Mouse (Mus musculus) MEL (cell line): ENCODE data around the gene Mettl26. TPM values are rescaled to one million over a fixed set of nuclear protein-coding genes. Genes with fewer than 3 reads are reported as not detected.

Source experiments
- DNase-seq: peaks from one replicate; pipeline ENCODE4 v3.0.0; 2011; ENCODE audit warnings: low read depth, low spot score
- H3K27ac ChIP-seq: 2 replicates; pipeline ENCODE4 v1.5.1; 2012; ENCODE audit warnings: low read depth, mild to moderate bottlenecking, control low read depth, low read length, moderate library complexity; ENCODE audit not compliant: control insufficient read depth
- H3K27me3 ChIP-seq, 2 experiments: fragments of 150-350 bp in 1 of 2; sonication (generic) in 1 of 2; 2 replicates each; pipeline ENCODE4 v1.6.1; 2012; ENCODE audit warnings: low read length in 2 of 2, mild to moderate bottlenecking in 2 of 2, improper control_type of control experiment in 1 of 2, moderate library complexity in 1 of 2; ENCODE audit not compliant: insufficient read depth in 2 of 2, control insufficient read depth in 1 of 2
- H3K36me3 ChIP-seq, 2 experiments: 2 replicates each; pipeline ENCODE4 v1.6.1; 2012 to 2014; ENCODE audit warnings: low read length in 2 of 2, improper control_type of control experiment in 1 of 2, inconsistent platforms in 1 of 2, mild to moderate bottlenecking in 1 of 2; ENCODE audit not compliant: insufficient read depth in 2 of 2, control insufficient read depth in 1 of 2
- H3K4me1 ChIP-seq, 2 experiments: fragments of 150-350 bp in 1 of 2; sonication (generic) in 1 of 2; 2 replicates each; pipeline ENCODE4 v1.6.1; 2012; ENCODE audit warnings: low read length in 2 of 2, improper control_type of control experiment in 1 of 2, mild to moderate bottlenecking in 1 of 2; ENCODE audit not compliant: insufficient read depth in 2 of 2, control insufficient read depth in 1 of 2
- H3K4me3 ChIP-seq, 2 experiments: fragments of 150-350 bp in 1 of 2; sonication (generic) in 1 of 2; 2 replicates each; pipeline ENCODE4 v1.5.1; 2012; ENCODE audit warnings: low read depth in 2 of 2, low read length in 2 of 2, mild to moderate bottlenecking in 2 of 2, moderate library complexity in 2 of 2, control low read depth in 1 of 2, improper control_type of control experiment in 1 of 2; ENCODE audit not compliant: control insufficient read depth in 1 of 2, insufficient read depth in 1 of 2
- H3K79me2 ChIP-seq: 2 replicates; pipeline ENCODE4 v1.6.1; 2012; ENCODE audit warnings: mild to moderate bottlenecking, low read length, moderate library complexity; ENCODE audit not compliant: control insufficient read depth, poor library complexity, insufficient read depth
- H3K9ac ChIP-seq: 2 replicates; pipeline ENCODE4 v1.6.1; 2012; ENCODE audit warnings: low read depth, mild to moderate bottlenecking, control low read depth, low read length, moderate library complexity; ENCODE audit not compliant: control insufficient read depth, poor library complexity, severe bottlenecking
- H3K9me3 ChIP-seq: fragments of 150-350 bp; sonication (generic); replicated peaks from 2 replicates; pipeline ENCODE4 v1.6.1; 2012; ENCODE audit warnings: mild to moderate bottlenecking, low read length, improper control_type of control experiment, moderate library complexity; ENCODE audit not compliant: insufficient read depth
- BHLHE40 ChIP-seq: IDR thresholded peaks from 2 replicates; pipeline ENCODE4 v1.6.1; 2012; ENCODE audit warnings: low read depth, mild to moderate bottlenecking, inconsistent platforms, low read length, improper control_type of control experiment, borderline replicate concordance
- CHD1 ChIP-seq: IDR thresholded peaks from 2 replicates; pipeline ENCODE4 v1.6.1; 2012; ENCODE audit warnings: low read depth, mild to moderate bottlenecking, inconsistent platforms, low read length, improper control_type of control experiment
- CHD2 ChIP-seq: IDR thresholded peaks from 2 replicates; pipeline ENCODE4 v1.6.1; 2011; ENCODE audit warnings: low read length, improper control_type of control experiment
- CTCF ChIP-seq, 3 experiments: IDR thresholded peaks in 2 of 3; conservative IDR thresholded peaks in 1 of 3; 2 replicates each; pipeline ENCODE4 v1.5.1; 2011 to 2012; ENCODE audit warnings: low read length in 3 of 3, low read depth in 2 of 3, mild to moderate bottlenecking in 2 of 3, improper control_type of control experiment in 1 of 3, inconsistent platforms in 1 of 3, mixed read lengths in 1 of 3, moderate library complexity in 1 of 3; ENCODE audit not compliant: control insufficient read depth in 1 of 3, insufficient read depth in 1 of 3, poor library complexity in 1 of 3, severe bottlenecking in 1 of 3
- E2F4 ChIP-seq: IDR thresholded peaks from 2 replicates; pipeline ENCODE4 v1.6.1; 2011; ENCODE audit warnings: low read depth, low read length, improper control_type of control experiment, borderline replicate concordance
- ELF1 ChIP-seq: IDR thresholded peaks from 2 replicates; pipeline ENCODE4 v1.6.1; 2014; ENCODE audit warnings: low read depth, mild to moderate bottlenecking, inconsistent platforms, low read length, improper control_type of control experiment, moderate library complexity
- EP300 ChIP-seq, 2 experiments: IDR thresholded peaks; 2 replicates each; pipeline ENCODE4 v1.6.1; 2011; ENCODE audit warnings: improper control_type of control experiment in 2 of 2, low read length in 2 of 2, low read depth in 1 of 2, mild to moderate bottlenecking in 1 of 2
- ETS1 ChIP-seq: IDR thresholded peaks from 2 replicates; pipeline ENCODE4 v1.6.1; 2012; ENCODE audit warnings: low read depth, mild to moderate bottlenecking, inconsistent platforms, low read length, improper control_type of control experiment, moderate library complexity
- GABPA ChIP-seq: IDR thresholded peaks from 2 replicates; pipeline ENCODE4 v1.6.1; 2012; ENCODE audit warnings: low read depth, mild to moderate bottlenecking, inconsistent platforms, low read length, improper control_type of control experiment, moderate library complexity
- GATA1 ChIP-seq: IDR thresholded peaks from 2 replicates; pipeline ENCODE4 v1.6.1; 2011; ENCODE audit warnings: low read depth, low read length, improper control_type of control experiment
- HCFC1 ChIP-seq: IDR thresholded peaks from 2 replicates; pipeline ENCODE4 v1.6.1; 2012; ENCODE audit warnings: low read depth, mild to moderate bottlenecking, inconsistent platforms, low read length, improper control_type of control experiment, moderate library complexity
- JUND ChIP-seq: IDR thresholded peaks from 2 replicates; pipeline ENCODE4 v1.6.1; 2011; ENCODE audit warnings: low read depth, mild to moderate bottlenecking, improper control_type of control experiment, low read length
- KAT2A ChIP-seq: conservative IDR thresholded peaks from 2 replicates; pipeline ENCODE4 v1.6.1; 2012; ENCODE audit warnings: low read depth, low read length, improper control_type of control experiment, inconsistent platforms
- MAFK ChIP-seq: IDR thresholded peaks from 2 replicates; pipeline ENCODE4 v1.6.1; 2011; ENCODE audit warnings: low read depth, mild to moderate bottlenecking, low read length, improper control_type of control experiment, borderline replicate concordance
- MAX ChIP-seq: IDR thresholded peaks from 2 replicates; pipeline ENCODE4 v1.6.1; 2011; ENCODE audit warnings: low read length, improper control_type of control experiment
- MAZ ChIP-seq: IDR thresholded peaks from 2 replicates; pipeline ENCODE4 v1.6.1; 2012; ENCODE audit warnings: low read depth, mild to moderate bottlenecking, inconsistent platforms, low read length, improper control_type of control experiment
- MEF2A ChIP-seq: IDR thresholded peaks from 2 replicates; pipeline ENCODE4 v1.6.1; 2014; ENCODE audit warnings: low read depth, mild to moderate bottlenecking, inconsistent platforms, low read length, improper control_type of control experiment; ENCODE audit not compliant: poor library complexity, insufficient replicate concordance, severe bottlenecking; ENCODE audit errors: extremely low read depth
- MXI1 ChIP-seq: IDR thresholded peaks from 2 replicates; pipeline ENCODE4 v1.6.1; 2011; ENCODE audit warnings: mild to moderate bottlenecking, low read depth, low read length, improper control_type of control experiment
- MYB ChIP-seq: IDR thresholded peaks from 2 replicates; pipeline ENCODE4 v1.6.1; 2011; ENCODE audit warnings: mild to moderate bottlenecking, low read depth, low read length, improper control_type of control experiment
- NELFE ChIP-seq: IDR thresholded peaks from 2 replicates; pipeline ENCODE4 v1.6.1; 2011; ENCODE audit warnings: low read depth, low read length, improper control_type of control experiment
- NRF1 ChIP-seq: IDR thresholded peaks from 2 replicates; pipeline ENCODE4 v1.6.1; 2014; ENCODE audit warnings: low read depth, mild to moderate bottlenecking, inconsistent platforms, low read length, improper control_type of control experiment, moderate library complexity; ENCODE audit not compliant: poor library complexity, insufficient read depth, severe bottlenecking
- POLR2A ChIP-seq, 2 experiments: IDR thresholded peaks; 2 replicates each; pipeline ENCODE4 v1.6.1; 2011 to 2012; ENCODE audit warnings: low read length in 2 of 2, mild to moderate bottlenecking in 2 of 2, control low read depth in 1 of 2, improper control_type of control experiment in 1 of 2, low read depth in 1 of 2, moderate library complexity in 1 of 2; ENCODE audit not compliant: control insufficient read depth in 1 of 2, insufficient read depth in 1 of 2, poor library complexity in 1 of 2
- POLR2AphosphoS2 ChIP-seq: IDR thresholded peaks from 2 replicates; pipeline ENCODE4 v1.6.1; 2011; ENCODE audit warnings: low read length, improper control_type of control experiment
- POLR2AphosphoS5 ChIP-seq: IDR thresholded peaks from 2 replicates; pipeline ENCODE4 v1.6.1; 2012; ENCODE audit warnings: low read depth, borderline replicate concordance, mild to moderate bottlenecking, inconsistent platforms, low read length, moderate library complexity, mixed read lengths
- RAD21 ChIP-seq: IDR thresholded peaks from 2 replicates; pipeline ENCODE4 v1.6.1; 2011; ENCODE audit warnings: mild to moderate bottlenecking, low read depth, low read length, improper control_type of control experiment
- RCOR1 ChIP-seq: IDR thresholded peaks from 2 replicates; pipeline ENCODE4 v1.6.1; 2012; ENCODE audit warnings: low read depth, mild to moderate bottlenecking, inconsistent platforms, low read length, improper control_type of control experiment
- SIN3A ChIP-seq: IDR thresholded peaks from 2 replicates; pipeline ENCODE4 v1.6.1; 2012; ENCODE audit warnings: low read length, improper control_type of control experiment, inconsistent platforms
- SMC3 ChIP-seq: IDR thresholded peaks from 2 replicates; pipeline ENCODE4 v1.6.1; 2011; ENCODE audit warnings: low read depth, low read length, improper control_type of control experiment
- TAL1 ChIP-seq: IDR thresholded peaks from 2 replicates; pipeline ENCODE4 v1.6.1; 2012; ENCODE audit warnings: mild to moderate bottlenecking, inconsistent platforms, low read length, moderate library complexity, mixed read lengths
- TBP ChIP-seq: IDR thresholded peaks from 2 replicates; pipeline ENCODE4 v1.8.0; 2011; ENCODE audit warnings: low read depth, low read length, improper control_type of control experiment
- TCF12 ChIP-seq: IDR thresholded peaks from 2 replicates; pipeline ENCODE4 v1.6.1; 2014; ENCODE audit warnings: low read depth, mild to moderate bottlenecking, inconsistent platforms, low read length, improper control_type of control experiment, moderate library complexity
- USF1 ChIP-seq: IDR thresholded peaks from 2 replicates; pipeline ENCODE4 v1.6.1; 2014; ENCODE audit warnings: low read depth, mild to moderate bottlenecking, inconsistent platforms, low read length, improper control_type of control experiment, moderate library complexity
- USF2 ChIP-seq, 2 experiments: IDR thresholded peaks; 2 replicates each; pipeline ENCODE4 v1.6.1; 2011 to 2012; ENCODE audit warnings: improper control_type of control experiment in 2 of 2, low read length in 2 of 2, borderline replicate concordance in 1 of 2, inconsistent platforms in 1 of 2, low read depth in 1 of 2, mild to moderate bottlenecking in 1 of 2; ENCODE audit not compliant: insufficient read depth in 1 of 2
- ZC3H11A ChIP-seq: IDR thresholded peaks from 2 replicates; pipeline ENCODE4 v1.6.1; 2012; ENCODE audit warnings: low read depth, mild to moderate bottlenecking, inconsistent platforms, low read length, improper control_type of control experiment
- ZKSCAN1 ChIP-seq: IDR thresholded peaks from 2 replicates; pipeline ENCODE4 v1.6.1; 2012; ENCODE audit warnings: low read depth, mild to moderate bottlenecking, inconsistent platforms, low read length, improper control_type of control experiment, moderate library complexity
- ZMIZ1 ChIP-seq: IDR thresholded peaks from 2 replicates; pipeline ENCODE4 v1.6.1; 2012; ENCODE audit warnings: low read depth, mild to moderate bottlenecking, inconsistent platforms, low read length, improper control_type of control experiment, moderate library complexity
- ZNF384 ChIP-seq: IDR thresholded peaks from 2 replicates; pipeline ENCODE4 v1.6.1; 2012; ENCODE audit warnings: low read depth, mild to moderate bottlenecking, inconsistent platforms, low read length, improper control_type of control experiment
- polyA plus RNA-seq, 2 experiments: library from polyadenylated mRNA; stranded (reverse) in 1 of 2; unstranded in 1 of 2; fragments of >175 nt in 1 of 2; fragments of >200 nt in 1 of 2; gene quantifications; 2 replicates each; pipeline versions ENCODE4 v1.2.1 to v1.2.4; 2012; ENCODE audit warnings: low replicate concordance in 2 of 2, low read depth in 1 of 2; ENCODE audit not compliant: insufficient read length in 2 of 2, insufficient read depth in 1 of 2, missing spikeins in 1 of 2
- total RNA-seq: library from RNA; depleted of rRNA; stranded (reverse); fragments of 300-350 nt; gene quantifications from 2 replicates; pipeline ENCODE4 v1.2.3, GENCODE M21; 2012

Gene Mettl26
- total and polyA plus RNA-seq, 3 experiments: 31.7 to 50.6 TPM; not detected in 1

- Histone ChIP-seq H3K4me1 (0 out of 4 replicates have a peak, but pooled peaks cover 0 to 5% of the 10 kb centered on the region in 2 experiments), H3K36me3 (peaks cover 0 to 3% of the 10 kb centered on the region in 2 experiments; a peak in 1 of 4 replicates), H3K9ac (peak within 1 kb of the TSS; percentile 80), H3K9me3 (no peaks in the 10 kb centered on the region), H3K4me3 (peak within 1 kb of the TSS; percentile 76 to 79), H3K27ac (peak within 1 kb of the TSS; percentile 47), H3K79me2 (peaks cover 25% of the 10 kb centered on the region), H3K27me3 (no peaks in the 10 kb centered on the region)
- peak; percentile 91 for DNase-seq
- no peak for TF ChIP-seq SMC3
- peak; percentile 98 for TF ChIP-seq SIN3A
- no peak for TF ChIP-seq MAX
- no peak for TF ChIP-seq USF2 (IDR thresholded peaks at IDR 0.05; ENCODE audit: borderline replicate concordance in 1 of 2, insufficient read depth in 1 of 2, low read depth in 1 of 2, low read length in 2 of 2)
- TF ChIP-seq MEF2A: no peak
- TF ChIP-seq ZC3H11A: no peak
- no peak for TF ChIP-seq GATA1
- peak; percentile 76 for TF ChIP-seq HCFC1
- TF ChIP-seq MXI1: no peak; the same call in 1 of the 2 replicates
- TF ChIP-seq CHD2: no peak
- TF ChIP-seq RAD21: no peak
- no peak for TF ChIP-seq GABPA
- TF ChIP-seq ZNF384: no peak
- TF ChIP-seq POLR2A (IDR thresholded peaks at IDR 0.05; ENCODE audit: control insufficient read depth in 1 of 2, insufficient read depth in 1 of 2, low read depth in 1 of 2, low read length in 2 of 2, poor library complexity in 1 of 2): peak; percentile 51 to 76; a peak in 1 of 4 replicates
- peak; percentile 52 for TF ChIP-seq NELFE
- TF ChIP-seq POLR2AphosphoS5: no peak
- no peak for TF ChIP-seq ETS1
- TF ChIP-seq CHD1: no peak
- TF ChIP-seq TAL1: no peak
- TF ChIP-seq BHLHE40: no peak
- no peak for TF ChIP-seq E2F4
- no peak for TF ChIP-seq MAFK
- TF ChIP-seq CTCF (IDR thresholded peaks at IDR 0.05 in 2 of 3, conservative IDR thresholded peaks at IDR 0.05 in 1 of 3; ENCODE audit: control insufficient read depth in 1 of 3, insufficient read depth in 1 of 3, low read depth in 2 of 3, low read length in 3 of 3, poor library complexity in 1 of 3, severe bottlenecking in 1 of 3): no peak
- no peak for TF ChIP-seq KAT2A
- no peak for TF ChIP-seq ZMIZ1
- TF ChIP-seq MAZ: peak; percentile 83; the same call in 1 of the 2 replicates
- TF ChIP-seq MYB: no peak
- no peak for TF ChIP-seq POLR2AphosphoS2
- no peak for TF ChIP-seq USF1
- TF ChIP-seq TBP: peak; percentile 78
- peak; percentile 29; the same call in 1 of the 2 replicates for TF ChIP-seq TCF12
- TF ChIP-seq ELF1: no peak
- no peak for TF ChIP-seq RCOR1
- TF ChIP-seq EP300 (IDR thresholded peaks at IDR 0.05; ENCODE audit: low read depth in 1 of 2, low read length in 2 of 2): no peak
- peak; percentile 39; the same call in 1 of the 2 replicates for TF ChIP-seq NRF1
- no peak for TF ChIP-seq JUND
- TF ChIP-seq ZKSCAN1: no peak
These were observed 6.2 kb upstream of the Mettl26 start, which contains the start of gene Mcrip2 for GRCm38 (mm10) chr17:25868601-25869191. Gene Mcrip2 (minus strand): TSS chr17:25868764.
